Mouse (Mus musculus): Measurements from ENCODE around the gene Cdc45. TPM values are rescaled to one million over a fixed set of nuclear protein-coding genes. Genes with fewer than 3 reads are reported as not detected.

The Cdc45 gene
- polyA plus RNA-seq, 1 experiment from 2014 or later = 59.3 TPM

DNA sequence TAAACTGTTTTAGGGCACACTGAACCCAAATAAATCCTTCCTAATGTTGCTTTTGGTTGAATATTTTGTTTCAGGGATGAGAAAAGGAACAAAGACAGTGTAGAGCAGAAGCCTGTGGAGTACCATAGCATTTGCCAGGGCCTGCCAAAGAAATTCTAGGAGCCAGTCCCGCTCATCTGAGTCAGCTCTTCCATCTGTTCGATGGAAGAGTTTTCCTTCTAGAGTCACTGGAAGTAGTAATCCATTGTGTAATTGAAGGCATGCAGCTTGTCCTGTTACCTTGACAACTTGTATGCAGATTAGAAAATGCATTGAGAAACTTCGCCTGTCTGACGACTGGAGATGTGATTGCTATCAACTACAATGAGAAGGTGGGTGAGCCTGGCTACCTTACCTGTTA lies 11.1 kb upstream of the Cdc45 start:
- no peak overlapping the region for H3K27ac ChIP-seq
- no peaks in the 10 kb centered on the region for H3K9me3 ChIP-seq
- no peaks in the 10 kb centered on the region for H3K27me3 ChIP-seq
- WGBS = 83% methylated on average over 4 of the region's 4 CpGs
- no peaks in the 10 kb centered on the region for H3K4me1 ChIP-seq
- ATAC-seq (ENCODE audit: borderline replicate concordance, extremely low read depth, low FRiP score, low TSS enrichment) = no peak
- H3K4me3 ChIP-seq = no peak overlapping the region
- H3K9ac ChIP-seq = no peak overlapping the region
- H3K4me2 ChIP-seq = no peak overlapping the region
- peaks cover 97% of the 10 kb centered on the region for H3K36me3 ChIP-seq

DNA sequence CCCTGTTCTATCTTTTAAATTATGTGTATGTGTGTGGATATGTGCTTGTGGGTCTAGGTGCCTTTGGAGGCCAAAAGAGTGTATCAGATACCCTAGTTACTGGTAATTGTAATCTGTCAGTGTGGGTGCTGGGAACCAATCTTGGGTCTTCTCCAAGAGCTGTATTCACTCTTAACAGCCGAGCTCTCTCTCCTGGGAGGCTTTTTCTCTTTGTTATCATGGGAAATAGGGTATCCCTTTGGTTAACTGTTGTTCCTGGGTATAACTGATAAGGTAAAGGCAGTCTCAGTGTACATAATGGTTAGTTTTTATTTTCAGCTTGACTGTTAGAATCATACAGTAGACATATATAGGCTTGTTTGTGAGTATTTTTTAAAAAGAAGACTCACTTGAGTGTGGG lies 10.6 kb upstream of the Cdc45 start:
- no peak overlapping the region for H3K4me2 ChIP-seq
- peaks cover 96% of the 10 kb centered on the region for H3K36me3 ChIP-seq
- no peak overlapping the region for H3K27ac ChIP-seq
- H3K9me3 ChIP-seq = no peaks in the 10 kb centered on the region
- ATAC-seq (ENCODE audit: borderline replicate concordance, extremely low read depth, low FRiP score, low TSS enrichment) = no peak
- no peak overlapping the region for H3K4me3 ChIP-seq
- H3K9ac ChIP-seq = no peak overlapping the region
- 81% methylated on average over 1 of the region's 1 CpGs for WGBS
- no peaks in the 10 kb centered on the region for H3K27me3 ChIP-seq
- H3K4me1 ChIP-seq = no peaks in the 10 kb centered on the region

DNA sequence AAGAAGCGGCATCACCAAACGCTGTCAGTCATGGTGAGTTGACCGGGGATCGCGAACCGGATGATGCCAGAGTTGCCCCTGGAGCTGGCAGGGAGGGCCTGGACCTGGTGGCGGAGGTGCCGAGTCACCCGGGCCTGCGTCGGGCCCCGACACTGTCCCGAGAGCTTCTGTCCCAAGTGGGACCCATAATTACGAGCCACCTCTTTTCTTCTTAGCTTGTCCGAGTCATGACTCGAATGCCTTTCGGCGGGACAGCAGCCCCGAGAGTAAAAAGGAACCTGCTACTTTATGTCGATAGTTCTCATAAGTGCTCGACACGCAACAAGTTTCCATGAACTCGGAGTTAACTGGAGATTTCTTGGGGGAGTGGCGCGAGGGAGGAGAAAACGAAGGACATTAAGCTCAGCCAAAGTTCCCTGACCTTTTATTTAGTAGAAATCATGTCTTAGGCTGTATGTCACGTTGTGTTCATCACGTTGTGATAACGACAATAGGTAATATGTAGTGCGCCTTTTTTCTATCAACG lies 661 bp upstream of the Cdc45 start:
- H3K4me1 ChIP-seq = peaks cover 21% of the 10 kb centered on the region
- no peak for ATAC-seq (ENCODE audit: borderline replicate concordance, extremely low read depth, low FRiP score, low TSS enrichment)

DNA sequence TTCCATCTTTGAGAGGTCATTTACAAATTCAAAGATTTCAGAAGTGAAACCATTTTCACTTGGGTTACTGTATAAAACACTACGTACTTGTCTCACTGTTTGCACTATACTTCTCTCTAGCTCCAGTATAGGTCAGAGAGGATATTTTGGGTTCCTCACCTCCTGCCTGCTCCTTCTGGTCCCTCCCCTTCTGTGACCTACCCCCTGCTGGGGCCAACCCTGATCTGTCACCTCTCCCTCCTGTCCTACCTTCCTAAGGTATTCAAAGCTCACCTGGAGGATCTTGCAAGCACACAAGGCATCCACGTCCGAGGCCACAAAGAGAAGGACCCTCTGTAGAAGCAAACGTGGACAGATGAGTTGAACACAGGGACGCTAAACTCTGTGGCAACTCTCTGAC lies 755 bp downstream of the Cdc45 start:
- H3K9ac ChIP-seq = peak overlapping the region; percentile 71
- peaks cover 21% of the 10 kb centered on the region for H3K4me1 ChIP-seq
- H3K4me2 ChIP-seq = peak overlapping the region; percentile 87
- ATAC-seq (ENCODE audit: borderline replicate concordance, extremely low read depth, low FRiP score, low TSS enrichment) = peak; percentile 19
- H3K9me3 ChIP-seq = no peaks in the 10 kb centered on the region
- WGBS = 2% methylated on average over 5 of the region's 5 CpGs
- H3K27ac ChIP-seq = peak overlapping the region; percentile 76
- no peaks in the 10 kb centered on the region for H3K27me3 ChIP-seq
- peak overlapping the region; percentile 78 for H3K4me3 ChIP-seq
- H3K36me3 ChIP-seq = peaks cover 42% of the 10 kb centered on the region

More for the DNA sequence above, 661 bp upstream of the Cdc45 start:
- peak overlapping the region; percentile 78 for H3K4me3 ChIP-seq
- H3K9me3 ChIP-seq = no peaks in the 10 kb centered on the region
- H3K36me3 ChIP-seq = peaks cover 40% of the 10 kb centered on the region
- peak overlapping the region; percentile 87 for H3K4me2 ChIP-seq
- H3K27me3 ChIP-seq = no peaks in the 10 kb centered on the region
- WGBS = under 1% methylated on average over 31 of the region's 31 CpGs
- H3K9ac ChIP-seq = peak overlapping the region; percentile 88
- H3K27ac ChIP-seq = peak overlapping the region; percentile 76

DNA sequence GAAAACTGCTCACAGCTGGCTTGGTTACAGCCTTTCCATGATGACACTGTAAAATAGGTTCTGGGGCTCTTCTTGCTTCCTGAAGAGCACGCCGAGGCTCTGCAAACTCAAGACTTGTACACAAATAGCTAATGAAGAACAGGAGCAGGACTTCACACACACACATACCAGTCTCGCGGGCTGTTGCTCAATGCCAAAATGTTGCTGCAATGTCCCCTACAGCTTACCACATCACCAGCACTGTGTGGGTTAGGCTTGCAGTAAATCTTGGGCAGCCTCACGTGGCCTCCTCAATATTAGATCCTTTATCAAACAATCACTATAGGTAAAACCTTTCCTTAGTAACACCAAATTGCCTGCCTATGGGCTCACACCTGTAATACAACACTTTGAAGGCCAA lies 2.8 kb downstream of the Cdc45 start:
- H3K4me2 ChIP-seq = no peak overlapping the region
- no peaks in the 10 kb centered on the region for H3K27me3 ChIP-seq
- 92% methylated on average over 5 of the region's 5 CpGs for WGBS
- no peak overlapping the region for H3K4me3 ChIP-seq
- no peak overlapping the region for H3K9ac ChIP-seq
- no peaks in the 10 kb centered on the region for H3K9me3 ChIP-seq
- peaks cover 21% of the 10 kb centered on the region for H3K4me1 ChIP-seq
- no peak overlapping the region for H3K27ac ChIP-seq
- ATAC-seq (ENCODE audit: borderline replicate concordance, extremely low read depth, low FRiP score, low TSS enrichment) = no peak
- peaks cover 45% of the 10 kb centered on the region for H3K36me3 ChIP-seq

DNA sequence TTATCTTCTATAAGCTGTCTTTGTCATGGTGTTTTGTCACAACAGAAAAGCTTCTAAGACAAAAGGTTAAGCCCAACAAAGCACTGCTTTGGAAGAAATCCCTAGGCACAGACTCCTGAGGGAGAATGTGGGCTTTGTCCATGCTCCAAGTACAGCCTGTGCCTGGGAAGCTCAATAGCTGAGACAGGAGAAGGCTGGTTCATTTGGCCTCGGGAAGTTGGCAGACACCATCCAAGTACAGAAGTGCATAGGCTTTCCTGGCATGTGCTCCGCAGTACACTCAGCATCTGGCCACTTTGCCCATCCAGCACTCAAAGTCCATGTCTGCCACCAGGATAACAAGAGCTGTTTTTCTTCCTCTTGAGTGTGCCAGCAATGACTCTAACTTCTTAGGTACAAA lies 6.0 kb downstream of the Cdc45 start:
- Histone ChIP-seq H3K4me1 (peaks cover 6% of the 10 kb centered on the region), H3K36me3 (peaks cover 62% of the 10 kb centered on the region), H3K9ac (no peak overlapping the region), H3K27ac (no peak overlapping the region), H3K4me3 (no peak overlapping the region), H3K9me3 (no peaks in the 10 kb centered on the region), H3K4me2 (no peak overlapping the region), H3K27me3 (no peaks in the 10 kb centered on the region)
- ATAC-seq (ENCODE audit: borderline replicate concordance, extremely low read depth, low FRiP score, low TSS enrichment) = no peak
- 98% methylated on average over 2 of the region's 2 CpGs for WGBS

DNA sequence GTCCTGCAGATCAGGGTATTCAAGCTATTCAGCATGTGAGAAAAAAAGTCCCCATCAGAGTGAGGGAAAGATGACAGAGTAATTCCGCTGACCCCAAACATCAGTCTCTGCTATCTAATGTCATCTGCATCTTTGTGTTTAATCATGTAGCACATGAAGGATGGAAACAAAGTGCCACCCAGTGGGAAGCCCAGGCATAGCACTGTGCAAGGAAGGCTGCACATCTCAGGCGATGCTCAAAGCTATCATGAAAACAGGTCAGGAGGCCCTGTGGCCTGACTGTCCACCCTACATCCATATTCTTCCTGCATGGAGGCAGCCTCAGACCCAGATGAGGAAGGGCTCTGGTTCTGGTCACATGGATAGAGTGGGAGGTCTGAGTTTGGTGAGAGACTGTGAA lies 12.9 kb downstream of the Cdc45 start:
- ATAC-seq (ENCODE audit: borderline replicate concordance, extremely low read depth, low FRiP score, low TSS enrichment) = no peak
- H3K4me2 ChIP-seq = no peak overlapping the region
- H3K4me1 ChIP-seq = no peaks in the 10 kb centered on the region
- no peaks in the 10 kb centered on the region for H3K9me3 ChIP-seq
- H3K27me3 ChIP-seq = no peaks in the 10 kb centered on the region
- WGBS = 74% methylated on average over 2 of the region's 2 CpGs
- H3K27ac ChIP-seq = no peak overlapping the region
- no peak overlapping the region for H3K4me3 ChIP-seq
- no peak overlapping the region for H3K9ac ChIP-seq
- peaks cover 70% of the 10 kb centered on the region for H3K36me3 ChIP-seq

DNA sequence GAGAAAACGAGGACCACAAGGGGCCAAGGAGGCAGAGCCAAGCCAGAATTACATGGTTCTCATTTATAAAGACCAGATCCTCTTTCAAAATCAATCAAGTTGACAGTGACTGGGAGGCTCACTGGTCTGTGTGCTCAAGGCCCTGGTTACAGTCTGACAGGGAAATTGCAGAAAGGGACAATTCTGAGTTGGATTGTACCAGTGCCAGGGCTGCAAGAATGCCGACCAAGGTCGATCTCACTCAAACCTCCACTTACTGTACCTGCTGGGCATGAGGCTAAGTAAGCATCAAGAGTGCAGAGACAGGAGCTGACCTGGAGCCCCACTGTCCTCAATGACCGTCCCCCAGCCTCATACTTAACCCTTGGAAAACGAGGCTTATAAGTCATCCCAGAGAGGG lies 13.6 kb downstream of the Cdc45 start:
- Histone ChIP-seq H3K4me3 (no peak overlapping the region), H3K9me3 (no peaks in the 10 kb centered on the region), H3K27me3 (no peaks in the 10 kb centered on the region), H3K27ac (no peak overlapping the region), H3K4me2 (no peak overlapping the region), H3K36me3 (peaks cover 71% of the 10 kb centered on the region), H3K9ac (no peak overlapping the region), H3K4me1 (no peaks in the 10 kb centered on the region)
- no peak for ATAC-seq (ENCODE audit: borderline replicate concordance, extremely low read depth, low FRiP score, low TSS enrichment)
- WGBS = 86% methylated on average over 5 of the region's 5 CpGs

DNA sequence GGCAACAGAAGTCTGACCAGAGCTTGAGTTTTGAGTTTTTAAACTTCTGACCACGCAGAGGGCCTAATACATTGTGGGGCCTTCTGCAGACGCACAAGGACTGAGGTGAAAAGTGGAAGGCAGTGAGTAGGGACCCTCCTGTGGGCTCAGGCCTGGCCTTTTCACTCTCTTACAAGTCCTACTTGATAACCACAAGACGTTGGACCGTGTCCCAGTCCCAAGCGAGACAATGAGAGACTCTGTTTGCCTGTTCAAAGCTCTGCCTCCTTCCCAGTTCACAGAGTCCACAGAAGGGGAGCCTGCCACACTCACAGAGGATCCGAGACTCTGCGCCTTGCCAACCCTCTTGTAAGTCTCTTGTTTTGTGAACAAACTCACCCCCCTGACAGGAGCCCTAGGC lies 15.1 kb downstream of the Cdc45 start:
- Histone ChIP-seq H3K4me3 (no peak overlapping the region), H3K27ac (peak overlapping the region; percentile 49; the same call in 1 of the 2 replicates), H3K4me2 (no peak overlapping the region), H3K9me3 (no peaks in the 10 kb centered on the region), H3K36me3 (peaks cover 75% of the 10 kb centered on the region), H3K27me3 (no peaks in the 10 kb centered on the region), H3K9ac (no peak overlapping the region), H3K4me1 (no peaks in the 10 kb centered on the region)
- ATAC-seq (ENCODE audit: borderline replicate concordance, extremely low read depth, low FRiP score, low TSS enrichment) = peak; percentile 44; the same call in 1 of the 2 replicates
- 77% methylated on average over 7 of the region's 7 CpGs for WGBS

DNA sequence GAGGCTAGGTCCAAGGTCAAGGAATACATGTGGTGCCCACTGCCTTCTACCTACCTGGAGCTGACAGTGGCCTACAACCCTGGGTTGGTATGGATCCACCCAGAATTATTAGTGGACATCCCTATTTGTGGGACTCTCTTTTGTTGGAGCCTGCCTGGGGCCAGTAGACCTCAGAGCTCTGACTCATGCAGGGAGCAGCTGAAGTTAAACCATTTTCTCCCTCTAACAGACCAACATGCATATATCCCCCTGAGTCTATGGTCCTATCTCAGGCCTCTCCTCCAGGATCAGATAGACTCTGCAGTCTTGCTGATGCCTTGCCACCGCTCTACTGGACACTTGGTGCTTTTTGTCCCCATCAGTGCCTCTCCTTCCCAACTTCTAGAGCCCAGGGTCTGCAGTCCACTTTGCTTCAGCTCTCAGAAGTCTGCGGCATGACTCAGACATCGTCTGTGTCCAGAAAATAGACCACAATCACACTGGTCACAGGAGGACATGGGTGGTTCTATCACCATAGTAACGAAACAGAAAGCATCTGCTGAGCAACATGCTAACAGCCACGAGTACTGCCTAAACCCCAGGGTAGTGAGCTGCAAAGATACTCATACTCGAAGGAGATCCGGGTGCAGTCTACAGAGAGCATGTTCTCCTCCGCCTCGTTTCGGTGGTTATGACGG lies 16.4 kb downstream of the Cdc45 start:
- Histone ChIP-seq H3K4me3 (no peak overlapping the region), H3K27ac (no peak overlapping the region), H3K4me1 (no peaks in the 10 kb centered on the region), H3K36me3 (peaks cover 74% of the 10 kb centered on the region), H3K27me3 (no peaks in the 10 kb centered on the region), H3K9me3 (no peaks in the 10 kb centered on the region), H3K9ac (no peak overlapping the region), H3K4me2 (no peak overlapping the region)
- WGBS = 90% methylated on average over 11 of the region's 11 CpGs
- no peak for ATAC-seq (ENCODE audit: borderline replicate concordance, extremely low read depth, low FRiP score, low TSS enrichment)

DNA sequence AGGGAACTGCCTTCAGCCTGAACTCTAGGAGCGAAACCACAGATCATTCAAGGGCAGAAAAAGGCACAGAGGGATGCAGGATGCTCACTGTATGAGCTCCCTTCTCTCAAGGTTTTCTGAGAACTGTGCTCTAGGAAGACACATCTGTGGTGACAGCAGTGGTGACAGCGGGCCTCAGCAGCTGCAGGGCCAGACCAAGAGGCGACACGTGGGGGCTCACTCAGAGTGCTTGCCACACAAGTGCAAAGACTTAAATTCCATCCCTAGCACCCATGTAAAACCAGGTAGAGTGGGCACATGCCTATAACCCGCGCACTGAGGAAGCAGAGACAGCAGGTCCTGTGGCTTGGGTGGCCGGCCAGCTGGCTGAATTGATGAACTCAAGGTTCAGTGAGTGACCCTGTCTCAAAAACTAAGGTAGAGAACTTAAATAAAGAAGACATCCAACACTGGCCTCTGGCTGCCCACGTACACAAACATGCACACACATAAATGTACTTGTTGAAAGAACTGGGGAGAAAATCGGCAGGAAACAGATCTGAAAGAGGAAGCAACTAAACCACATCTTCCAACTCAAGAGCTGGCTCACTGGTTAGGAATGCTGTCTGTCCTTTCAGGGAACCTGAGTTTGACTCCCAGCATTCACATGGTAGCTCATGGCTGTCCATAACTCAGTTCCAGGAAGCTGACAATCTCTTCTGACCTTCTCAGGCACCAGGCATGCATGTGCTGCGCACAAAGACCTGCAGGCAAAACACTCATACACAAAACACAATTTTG lies 23.0 kb downstream of the Cdc45 start:
- Histone ChIP-seq H3K36me3 (peaks cover 72% of the 10 kb centered on the region), H3K4me1 (no peaks in the 10 kb centered on the region), H3K4me2 (no peak overlapping the region), H3K27me3 (no peaks in the 10 kb centered on the region), H3K27ac (no peak overlapping the region), H3K9ac (no peak overlapping the region), H3K9me3 (no peaks in the 10 kb centered on the region), H3K4me3 (no peak overlapping the region)
- no peak for ATAC-seq (ENCODE audit: borderline replicate concordance, extremely low read depth, low FRiP score, low TSS enrichment)
- WGBS = 85% methylated on average over 10 of the region's 10 CpGs

DNA sequence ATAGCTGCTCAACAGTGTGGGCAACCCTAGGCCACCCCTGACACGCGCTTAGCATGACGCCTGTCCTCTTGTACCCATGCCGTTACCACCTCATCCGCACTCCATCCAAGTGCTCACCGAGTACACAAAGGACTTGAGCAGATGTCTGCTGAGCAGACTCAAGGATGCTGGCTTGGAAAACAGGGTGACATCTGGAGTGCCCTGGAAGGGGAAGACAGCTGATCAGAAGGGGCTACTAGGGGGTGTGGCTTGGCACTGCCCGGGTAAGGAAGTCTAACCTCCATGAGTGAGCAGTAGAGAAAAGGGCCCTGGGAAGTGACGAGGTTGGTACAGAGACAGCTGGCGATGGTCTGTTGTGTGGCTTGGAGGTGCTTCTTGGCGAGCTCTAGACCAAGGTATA lies 25.1 kb downstream of the Cdc45 start:
- H3K27ac ChIP-seq = no peak overlapping the region
- ATAC-seq (ENCODE audit: borderline replicate concordance, extremely low read depth, low FRiP score, low TSS enrichment) = 0 out of 2 replicates have a peak, but pooled peaks have one; percentile 31
- H3K4me3 ChIP-seq = no peak overlapping the region
- no peak overlapping the region for H3K4me2 ChIP-seq
- H3K27me3 ChIP-seq = no peaks in the 10 kb centered on the region
- no peak overlapping the region for H3K9ac ChIP-seq
- no peaks in the 10 kb centered on the region for H3K9me3 ChIP-seq
- no peaks in the 10 kb centered on the region for H3K4me1 ChIP-seq
- 89% methylated on average over 10 of the region's 10 CpGs for WGBS
- H3K36me3 ChIP-seq = peaks cover 78% of the 10 kb centered on the region

All from lung, embryonic 15.5 days (tissue).